Mouse (Mus musculus) B cell, adult 67 days (primary cell): ENCODE measurements around the gene Six4. TPM values are rescaled to one million over a fixed set of nuclear protein-coding genes. Genes with fewer than 3 reads are reported as not detected.

ENCODE experiments used
- total RNA-seq, 2 experiments: library from RNA; stranded (reverse); gene quantifications; 4 replicates each; pipeline ENCODE4 v1.2.4; 2023

The Six4 gene
- under 1 TPM in 1 of 2 experiments, not detected in 1; 0.09 TPM for total RNA-seq

GRCm38 (mm10) chr12:73113196-73113595, at the start of gene Six4:
TSS of gene Six4 (minus strand) at chr12:73113456.

GRCm38 (mm10) chr12:73123093-73124041, 10.1 kb upstream of the Six4 start, which contains the start of gene Mnat1:
TSS of gene Mnat1 (plus strand) at chr12:73123717.

GRCm38 (mm10) chr12:73053668-73054241, 59.5 kb downstream of the Six4 start, which contains the start of gene Six1:
TSS of gene Six1 (minus strand) at chr12:73053887.

Other genes starting within 250 kb of the Six4 start
- gene Six6, start 173.6 kb downstream of the Six4 start, total RNA-seq = not detected
- gene 4930447C04Rik, start 172.7 kb downstream of the Six4 start, total RNA-seq = not detected
- gene Six1, start 59.6 kb downstream of the Six4 start, total RNA-seq = not detected
- 10 to 100 TPM; 13.8 to 15.3 TPM for gene Mnat1, start 10.3 kb upstream of the Six4 start, total RNA-seq
- 10 to 100 TPM in 1 of 2 experiments, 1 to 10 TPM in 1; 9.5 to 13.5 TPM for gene Trmt5, start 173.3 kb upstream of the Six4 start, total RNA-seq
- 10 to 100 TPM in 1 of 2 experiments, 1 to 10 TPM in 1; 9.3 to 26.2 TPM for gene Slc38a6, start 173.3 kb upstream of the Six4 start, total RNA-seq